Mouse (Mus musculus): ENCODE results near the gene Bzw2. TPM values are rescaled to one million over a fixed set of nuclear protein-coding genes. Genes with fewer than 3 reads are reported as not detected.
A peak's percentile ranks its signal among the peaks of the same experiment; 100 is the strongest.

The Bzw2 gene
- polyA plus RNA-seq, 1 experiment, result 42.4 TPM

DNA sequence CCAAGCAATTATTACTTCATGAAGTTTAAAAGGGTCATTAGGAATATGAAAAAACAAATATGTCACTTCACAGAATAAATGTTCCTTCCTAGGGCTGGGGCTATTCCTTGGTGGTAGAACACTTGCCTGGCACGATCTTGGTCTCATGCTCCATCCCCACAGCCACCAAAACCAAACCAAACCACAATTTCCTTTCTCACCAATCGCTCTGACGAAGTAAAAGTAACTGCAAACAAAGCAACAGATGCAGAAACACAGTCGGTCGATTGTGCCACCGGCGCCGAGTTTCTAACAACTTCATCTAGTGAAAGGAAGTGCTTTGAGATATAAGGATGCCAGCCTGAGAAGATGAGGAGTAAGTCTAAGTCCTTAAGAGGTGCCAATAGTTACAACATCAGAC lies 21.6 kb downstream of the Bzw2 start:
- DNase-seq (ENCODE audit: extremely low spot score in 1 of 2, low spot score in 1 of 2), result no peak

DNA sequence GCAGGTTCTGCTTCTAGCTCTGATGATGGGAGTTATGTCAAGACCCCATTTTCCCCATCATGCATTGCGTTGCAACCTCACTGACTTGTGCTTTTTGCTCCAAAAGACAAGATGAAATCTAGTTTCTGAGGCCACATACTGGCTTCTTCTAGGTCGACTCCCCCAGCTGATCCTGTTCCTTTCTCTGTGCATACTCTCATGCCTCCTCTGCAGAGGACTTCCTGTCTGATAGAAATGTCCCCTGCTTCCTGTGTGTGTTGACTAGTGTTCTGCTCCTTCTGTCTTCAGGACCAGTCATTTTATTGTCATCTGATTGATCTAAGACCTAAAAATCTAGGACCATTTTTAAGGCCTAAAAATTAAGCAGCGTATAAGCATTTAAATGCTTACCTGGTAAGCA lies 22.5 kb downstream of the Bzw2 start:
- no peak for DNase-seq (ENCODE audit: extremely low spot score in 1 of 2, low spot score in 1 of 2)

DNA sequence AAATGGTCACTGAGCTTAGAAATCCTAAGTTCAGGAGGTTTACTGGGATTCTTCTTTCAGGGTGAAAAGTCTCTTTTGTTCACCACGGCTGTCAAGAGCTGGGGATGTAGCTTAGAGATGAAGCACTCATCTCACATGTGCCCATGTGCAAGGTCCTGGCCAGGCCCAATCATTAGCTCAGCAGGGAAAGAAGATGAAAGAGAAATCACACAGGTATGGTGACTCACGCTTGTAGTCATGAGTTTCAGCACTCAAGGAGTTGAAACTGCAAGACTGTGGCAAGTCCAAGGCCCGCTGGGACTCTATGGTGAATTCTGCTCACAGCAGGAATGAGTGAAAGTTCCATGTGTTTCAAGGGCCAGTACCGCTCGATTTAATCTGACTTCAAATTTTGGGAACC lies 23.8 kb downstream of the Bzw2 start:
- no peak for DNase-seq (ENCODE audit: extremely low spot score in 1 of 2, low spot score in 1 of 2)

DNA sequence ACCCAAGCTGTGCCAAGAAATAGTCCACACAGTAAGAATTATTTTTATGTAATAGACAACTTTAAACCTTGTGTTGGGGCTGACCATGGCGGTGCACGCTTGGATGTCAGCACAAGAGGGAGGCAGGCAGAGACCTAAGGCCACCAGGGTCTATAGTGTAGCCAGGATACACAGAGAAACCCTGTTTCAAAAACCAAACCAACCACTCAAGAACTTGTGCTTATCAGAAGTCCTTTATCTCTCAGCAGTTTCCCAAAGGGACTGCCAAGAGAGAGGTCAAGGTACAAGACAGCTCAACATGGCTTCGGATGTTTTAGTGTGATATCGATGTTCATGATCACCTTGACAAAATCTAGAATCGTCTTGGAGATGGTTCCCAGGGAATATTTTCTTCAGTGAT lies 24.3 kb downstream of the Bzw2 start:
- no peak for DNase-seq (ENCODE audit: extremely low spot score in 1 of 2, low spot score in 1 of 2)

DNA sequence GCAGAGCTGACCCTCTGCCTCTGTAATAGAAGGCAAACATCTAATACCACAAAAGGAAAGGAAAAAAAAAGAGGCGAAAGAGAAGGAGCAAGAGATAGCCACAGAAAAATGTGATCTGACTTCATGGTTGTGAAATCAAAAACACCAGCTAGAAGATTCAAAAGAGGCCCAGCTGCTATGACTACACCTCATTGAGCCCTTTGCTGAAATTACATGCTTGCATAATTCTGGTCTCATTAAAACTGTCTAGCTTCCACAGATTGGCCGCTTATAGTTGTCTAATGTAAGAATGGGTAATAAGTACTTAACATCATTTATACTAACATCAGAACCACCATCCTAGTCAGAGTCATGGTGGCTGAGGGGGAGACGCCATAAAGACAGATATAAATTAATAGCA lies 25.2 kb downstream of the Bzw2 start:
- no peak for DNase-seq (ENCODE audit: extremely low spot score in 1 of 2, low spot score in 1 of 2)

DNA sequence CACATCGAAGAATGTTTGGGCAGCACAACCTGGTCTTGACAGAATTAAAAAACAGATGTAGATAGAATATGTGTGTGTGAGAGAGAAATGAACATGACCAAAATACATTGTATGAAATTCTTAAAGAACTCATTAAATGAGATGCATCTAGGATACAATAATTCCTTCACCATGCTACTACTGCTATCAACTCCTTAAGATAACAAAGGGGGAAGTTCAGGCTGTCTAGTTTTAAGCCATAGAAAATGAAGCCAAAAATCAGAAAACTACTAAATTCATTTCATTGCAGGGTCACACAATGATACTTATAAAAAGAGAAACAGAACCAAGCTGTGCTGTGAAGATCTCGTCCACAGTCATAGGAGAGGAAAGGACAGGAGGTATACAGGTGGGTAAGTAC lies 25.6 kb downstream of the Bzw2 start:
- no peak for DNase-seq (ENCODE audit: extremely low spot score in 1 of 2, low spot score in 1 of 2)

DNA sequence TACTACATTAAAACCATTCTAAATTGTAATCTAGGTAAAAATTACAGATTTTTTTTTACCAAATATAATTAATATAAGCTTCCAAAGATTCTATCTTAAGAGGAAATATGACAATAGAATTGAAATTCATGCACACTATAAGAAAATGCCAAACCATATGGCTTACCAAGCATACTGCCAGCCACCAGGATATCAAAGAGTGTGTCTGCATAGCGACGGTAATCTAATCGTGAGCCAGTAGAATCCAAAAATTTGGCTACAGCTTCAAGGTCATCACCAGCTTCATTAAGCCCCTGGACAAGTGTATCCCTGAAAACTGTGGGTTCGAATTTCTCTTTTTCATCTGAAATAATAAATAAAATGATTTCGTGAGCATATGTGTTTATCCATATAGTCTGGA lies 28.1 kb downstream of the Bzw2 start:
- no peak for DNase-seq (ENCODE audit: extremely low spot score in 1 of 2, low spot score in 1 of 2)

DNA sequence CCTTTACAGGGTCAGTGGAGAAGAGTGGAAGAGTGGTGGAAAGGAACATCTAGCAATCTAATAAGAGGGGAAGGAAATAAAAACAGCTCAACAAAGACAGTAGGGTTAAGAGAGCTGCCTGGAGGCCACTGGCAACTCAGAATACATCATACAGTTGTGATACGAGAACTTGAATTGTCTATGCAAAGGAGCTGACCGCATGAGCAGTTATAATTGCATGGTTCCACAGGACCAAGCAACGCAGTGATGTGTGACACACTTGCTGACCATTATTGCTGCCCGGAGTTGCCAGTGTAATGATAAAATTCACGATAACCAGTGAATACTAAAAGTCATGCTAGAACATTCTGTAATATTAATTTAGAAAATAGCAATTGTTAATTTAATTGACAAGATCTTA lies 31.8 kb downstream of the Bzw2 start:
- DNase-seq (ENCODE audit: extremely low spot score in 1 of 2, low spot score in 1 of 2), result no peak

DNA sequence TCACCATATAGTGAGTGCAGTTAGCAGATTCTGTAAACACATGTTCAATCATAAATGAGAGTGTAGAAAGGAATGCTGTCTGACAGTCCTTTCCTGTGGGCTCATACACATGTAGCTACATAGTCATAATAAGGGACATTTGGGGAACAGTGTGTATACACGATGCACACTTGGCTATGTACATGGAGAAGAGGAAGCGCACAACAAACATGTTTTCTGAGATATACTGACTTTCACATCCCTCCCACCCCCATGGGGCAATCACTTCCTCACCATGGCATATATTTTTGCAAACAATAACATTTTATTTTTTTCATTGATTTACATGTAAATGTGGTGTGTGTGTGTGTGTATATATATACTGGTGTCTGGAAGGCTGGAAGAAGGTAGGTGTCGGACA lies 38.6 kb downstream of the Bzw2 start:
- no peak for DNase-seq (ENCODE audit: extremely low spot score in 1 of 2, low spot score in 1 of 2)

DNA sequence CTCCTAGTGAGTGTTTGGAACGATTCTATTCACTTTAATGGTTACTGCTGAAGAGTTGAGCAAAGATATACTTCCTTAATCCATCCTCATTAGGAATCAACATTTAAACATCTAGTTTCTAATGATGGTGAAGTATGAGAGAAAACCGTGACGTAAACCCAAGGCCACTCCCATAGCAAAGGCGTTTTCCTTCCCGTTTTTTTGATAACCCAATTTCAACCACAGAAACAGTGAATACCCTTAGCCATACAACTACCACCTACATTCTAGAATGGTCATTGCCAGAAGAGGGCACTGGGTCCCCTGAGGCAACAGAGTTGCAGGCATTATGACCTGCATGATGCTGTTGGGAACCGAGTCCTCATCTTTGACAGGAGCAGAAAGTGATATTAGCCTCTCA lies 40.7 kb downstream of the Bzw2 start:
- no peak for DNase-seq (ENCODE audit: extremely low spot score in 1 of 2, low spot score in 1 of 2)

DNA sequence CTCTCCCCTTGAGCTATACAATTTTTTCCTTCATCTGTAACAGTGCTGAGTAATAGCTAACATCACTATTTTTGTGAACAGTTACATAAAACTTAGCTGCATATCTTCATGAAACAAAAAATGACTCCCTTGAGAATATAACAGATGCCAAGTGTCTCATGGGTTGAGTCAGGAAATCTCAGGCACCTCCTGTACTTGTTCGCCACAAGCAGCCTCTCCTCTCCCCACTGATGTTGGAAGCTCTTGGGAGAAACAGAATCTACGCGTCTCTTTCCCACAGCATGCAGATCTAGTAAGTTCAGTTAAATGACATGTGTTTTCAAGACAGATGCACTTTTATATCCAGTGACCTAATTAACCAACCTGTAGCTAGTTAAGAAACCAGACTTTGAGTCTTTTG lies 45.8 kb downstream of the Bzw2 start:
- DNase-seq (ENCODE audit: extremely low spot score in 1 of 2, low spot score in 1 of 2), result peak; percentile 29 to 63

DNA sequence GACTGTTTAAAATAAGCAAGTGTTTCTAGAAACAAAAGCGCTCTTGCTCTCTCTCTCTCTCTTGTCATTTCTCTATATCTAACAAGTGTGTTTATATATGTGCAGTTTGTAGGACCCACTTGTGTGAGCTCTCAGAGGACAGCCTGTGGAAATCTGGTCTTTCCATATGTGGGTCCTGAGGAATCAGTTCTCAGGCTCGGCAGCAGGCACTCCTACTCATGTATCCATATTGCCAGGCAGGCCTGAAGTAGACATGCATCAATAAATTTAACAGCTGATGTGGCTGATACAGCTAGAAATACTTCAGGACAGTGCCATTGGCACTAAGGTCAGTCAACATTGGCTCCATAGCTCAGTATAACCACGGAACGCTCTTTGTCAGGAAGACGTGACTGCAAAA lies 46.8 kb downstream of the Bzw2 start:
- DNase-seq (ENCODE audit: extremely low spot score in 1 of 2, low spot score in 1 of 2), result no peak

DNA sequence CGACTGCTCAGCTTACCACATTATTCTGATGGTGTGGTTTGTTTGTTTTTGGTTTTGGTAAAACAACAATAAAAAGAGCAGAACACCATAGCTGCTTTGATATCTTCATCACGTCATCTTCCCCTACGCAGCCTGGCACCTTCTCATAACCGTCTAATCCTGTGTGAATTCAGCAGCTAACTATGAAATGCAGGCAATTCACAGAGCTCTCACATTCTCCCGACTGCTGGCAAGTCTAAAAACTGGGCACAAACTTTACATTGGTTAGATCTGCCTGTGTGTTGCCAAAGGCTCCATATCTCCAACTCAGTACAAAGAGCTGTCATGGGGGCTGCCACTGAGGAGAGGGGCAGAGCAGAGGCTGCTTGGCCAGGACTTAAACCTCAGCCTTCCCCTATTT lies 47.4 kb downstream of the Bzw2 start:
- DNase-seq (ENCODE audit: extremely low spot score in 1 of 2, low spot score in 1 of 2), result peak in 1 of 2 experiments; percentile 60

DNA sequence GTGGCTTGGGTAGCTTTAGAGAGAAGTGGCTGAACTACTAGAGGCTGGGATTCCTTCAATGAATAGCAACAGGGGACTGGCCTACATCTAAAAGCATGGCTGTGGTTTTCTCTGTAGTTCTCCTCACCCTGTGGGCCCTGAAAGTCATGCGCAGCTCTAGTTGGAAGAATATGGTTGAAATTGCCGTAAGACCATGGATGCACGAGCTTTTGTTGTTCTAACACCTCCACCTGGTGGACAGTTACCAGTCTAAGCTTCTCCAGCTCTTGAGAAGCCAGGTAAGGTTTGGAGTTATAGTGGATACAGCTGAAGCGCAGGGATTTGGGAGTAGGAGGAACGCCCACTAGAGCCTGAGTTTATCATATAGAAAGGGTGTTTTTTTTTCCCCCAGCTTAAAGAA lies 49.4 kb downstream of the Bzw2 start:
- no peak for DNase-seq (ENCODE audit: extremely low spot score in 1 of 2, low spot score in 1 of 2)

DNA sequence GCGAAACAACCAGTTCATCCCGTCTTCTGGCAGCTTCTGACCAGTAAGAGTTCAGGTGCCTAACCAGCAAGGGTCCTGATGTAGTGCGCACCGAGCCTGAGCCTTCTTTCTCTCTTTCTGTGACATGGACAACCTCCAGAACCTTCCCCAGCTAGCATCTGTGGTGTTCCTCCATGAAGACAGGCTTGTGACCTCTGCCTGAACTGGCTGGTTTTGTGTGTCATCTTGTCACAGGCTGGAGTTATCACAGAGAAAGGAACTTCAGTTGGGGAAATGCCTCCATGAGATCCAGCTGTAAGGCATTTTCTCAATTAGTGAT lies 54.3 kb downstream of the Bzw2 start:
- no peak for DNase-seq (ENCODE audit: extremely low spot score in 1 of 2, low spot score in 1 of 2)

DNA sequence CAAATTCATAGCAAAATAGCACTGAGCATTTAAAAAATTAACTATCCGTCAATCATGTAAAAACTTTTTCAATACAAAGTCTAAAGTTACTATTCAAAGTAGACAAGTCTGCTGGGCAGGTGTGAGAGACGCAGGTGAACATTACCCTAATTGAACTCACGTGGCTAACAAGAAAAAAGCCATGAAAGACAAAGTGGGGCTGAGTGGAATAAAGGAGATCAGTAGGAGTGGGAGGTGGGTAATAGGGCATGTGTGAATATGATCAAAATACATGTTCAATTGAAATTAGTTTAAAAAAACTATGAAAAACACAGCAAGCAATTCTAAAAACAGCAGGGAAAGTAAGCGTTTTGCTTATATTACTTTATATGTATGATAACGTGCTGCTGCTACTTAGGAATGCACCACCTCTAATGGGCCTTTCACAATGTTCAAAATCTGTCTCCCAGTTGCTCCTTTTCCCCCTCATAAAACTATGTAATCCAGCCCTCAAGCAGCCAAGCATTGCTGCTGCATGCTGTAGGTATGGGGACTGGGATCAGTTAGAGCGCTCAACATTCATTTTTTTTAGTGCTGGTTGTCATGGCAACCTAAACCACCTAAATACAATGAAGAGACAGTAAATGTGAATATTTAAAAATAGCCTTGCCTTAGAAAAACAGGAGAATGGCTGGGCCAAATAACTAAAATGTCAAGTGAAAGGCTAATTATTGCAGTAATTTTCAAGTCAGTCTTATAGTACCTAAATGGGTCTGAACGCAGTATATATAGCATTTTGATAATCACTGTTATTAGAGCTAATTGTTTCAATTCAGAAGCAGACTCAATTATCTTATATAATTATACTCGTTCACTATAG lies 54.9 kb downstream of the Bzw2 start:
- DNase-seq (ENCODE audit: extremely low spot score in 1 of 2, low spot score in 1 of 2), result peak; percentile 57 to 73

DNA sequence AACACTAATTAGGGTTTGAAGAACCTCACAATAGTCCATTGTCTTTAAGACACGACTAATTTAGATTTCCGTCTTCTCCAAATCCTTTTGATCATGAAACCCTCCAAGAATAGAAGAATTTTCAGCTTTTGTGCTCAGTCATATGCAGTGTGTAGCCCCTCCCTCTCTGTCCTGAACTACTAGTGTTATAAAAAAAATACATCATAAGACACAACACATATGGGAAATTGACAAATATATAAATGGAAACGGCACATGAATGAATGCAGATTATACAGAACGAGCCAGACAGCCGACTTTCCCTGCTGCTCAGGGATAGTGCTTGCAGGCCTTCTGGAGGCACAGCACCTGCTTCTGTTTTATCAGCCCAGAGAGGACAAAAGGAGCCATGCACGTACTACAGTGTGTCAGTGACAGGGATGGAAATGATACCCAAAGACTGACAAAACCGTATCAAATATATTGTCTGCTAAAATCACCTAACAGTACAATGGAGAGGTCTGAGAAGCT lies 62.5 kb downstream of the Bzw2 start:
- DNase-seq (ENCODE audit: extremely low spot score in 1 of 2, low spot score in 1 of 2), result no peak

DNA sequence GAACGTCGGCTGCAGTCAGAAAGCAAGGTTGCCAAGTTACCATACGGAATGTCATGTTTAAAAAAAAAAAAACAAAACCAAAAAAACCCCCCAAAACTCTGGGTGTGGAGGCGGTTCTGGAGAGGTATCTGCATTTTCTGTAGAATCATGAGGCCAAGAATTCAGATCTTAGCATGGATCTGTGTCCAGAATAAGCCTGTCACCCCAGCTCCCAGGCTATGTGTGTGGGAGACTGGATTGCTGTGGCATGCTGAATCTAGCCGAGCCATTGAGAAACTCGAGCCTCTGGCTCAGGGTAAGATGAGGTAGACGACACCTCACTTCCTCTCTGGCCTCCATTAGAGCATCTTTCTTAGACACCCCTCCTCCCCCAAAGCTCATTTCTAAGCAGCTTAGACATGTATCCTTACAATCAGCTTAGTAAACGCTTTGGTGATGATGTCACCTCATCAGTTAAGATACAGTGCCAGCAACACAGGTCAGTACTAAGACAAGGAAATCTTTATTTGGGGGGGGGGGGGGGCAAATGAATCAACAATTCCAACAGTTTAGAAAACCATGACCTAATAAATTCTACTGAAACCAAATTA lies 64.7 kb downstream of the Bzw2 start:
- peak; percentile 55 to 73 for DNase-seq (ENCODE audit: extremely low spot score in 1 of 2, low spot score in 1 of 2)

DNA sequence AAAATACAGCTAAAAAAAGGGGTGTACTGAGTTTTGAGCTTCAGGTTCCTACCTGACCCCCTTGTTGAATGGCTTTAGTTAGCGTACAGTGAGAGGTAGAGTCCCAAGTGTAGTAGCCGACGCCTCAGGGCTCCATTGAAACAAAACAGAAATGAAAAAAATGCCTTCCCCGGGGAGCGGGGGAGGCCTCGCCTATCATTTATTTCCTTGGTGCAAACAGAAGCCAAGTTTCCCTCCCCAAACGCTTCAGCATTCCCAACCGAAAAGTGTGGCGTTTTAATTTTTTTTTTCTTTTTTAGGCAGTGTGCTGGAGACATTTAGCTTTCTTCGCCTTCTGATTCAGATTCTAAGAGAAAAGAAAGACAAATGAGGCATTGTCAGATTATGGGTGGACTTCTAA lies 65.9 kb downstream of the Bzw2 start:
- no peak for DNase-seq (ENCODE audit: extremely low spot score in 1 of 2, low spot score in 1 of 2)

DNA sequence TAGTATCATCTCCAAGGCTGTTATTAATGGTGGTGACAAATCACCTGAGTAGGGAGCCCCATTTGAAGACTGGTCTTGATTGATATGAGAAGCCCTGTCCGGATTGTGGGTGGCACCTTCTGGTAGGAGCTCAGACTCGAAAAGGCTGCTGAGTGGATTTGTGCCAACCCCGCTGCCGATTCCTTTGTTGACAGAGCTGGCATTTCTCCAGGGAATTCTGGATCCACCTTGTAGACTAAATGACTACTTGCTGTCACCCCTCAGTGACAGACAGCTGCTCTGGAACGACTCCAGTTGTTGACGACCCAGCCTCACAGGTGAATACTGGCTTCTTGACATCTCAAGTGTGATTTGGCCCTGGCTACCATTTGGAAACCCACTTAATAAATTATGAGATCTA lies 68.7 kb downstream of the Bzw2 start:
- DNase-seq (ENCODE audit: extremely low spot score in 1 of 2, low spot score in 1 of 2), result no peak

DNA sequence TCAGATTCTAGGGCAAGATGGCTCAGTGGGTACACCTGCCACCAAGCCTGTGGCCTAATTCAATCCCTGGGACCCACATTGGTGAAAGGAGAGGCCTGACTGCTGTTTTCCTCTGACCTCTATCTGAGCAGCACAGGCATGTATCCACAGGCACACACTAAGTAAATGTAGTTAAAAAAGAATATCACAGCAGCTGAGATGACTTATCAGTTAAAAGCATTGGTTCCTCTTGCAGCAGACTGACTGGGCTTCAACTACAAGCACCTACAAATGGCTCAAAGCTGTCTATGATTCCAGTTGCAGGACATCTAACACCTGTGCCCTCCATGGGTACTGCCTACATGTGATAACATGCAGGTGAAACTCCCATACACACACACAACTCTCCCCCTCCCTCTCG lies 69.1 kb downstream of the Bzw2 start:
- DNase-seq (ENCODE audit: extremely low spot score in 1 of 2, low spot score in 1 of 2), result no peak

DNA sequence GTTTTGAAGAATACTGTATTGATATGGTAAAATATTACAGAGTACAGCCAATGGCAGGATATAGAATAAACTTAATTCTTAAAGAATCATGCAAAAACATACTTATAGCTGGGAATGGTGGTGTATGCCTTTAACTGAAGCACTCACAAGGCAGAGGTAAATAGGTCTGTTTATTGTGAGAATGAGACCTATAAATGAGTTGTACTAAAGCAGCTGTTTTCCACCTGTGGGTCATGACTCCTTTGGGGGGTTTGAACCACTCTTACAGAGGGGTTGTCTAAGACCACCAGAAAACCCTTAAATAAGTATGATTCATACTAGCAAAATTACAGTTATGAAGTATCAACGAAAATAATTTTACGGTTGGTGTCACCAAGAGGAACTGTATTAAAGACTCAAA lies 72.5 kb downstream of the Bzw2 start:
- DNase-seq (ENCODE audit: extremely low spot score in 1 of 2, low spot score in 1 of 2), result no peak
